Mouse (Mus musculus) midbrain, embryonic 16.5 days (tissue): Measurements from ENCODE around the gene Arfrp1. TPM values are rescaled to one million over a fixed set of nuclear protein-coding genes. Genes with fewer than 3 reads are reported as not detected.

ENCODE experiments used
- ATAC-seq: fragments of 200-750 bp; cut with Nextera tagmentation; 2 replicates; pipeline ENCODE4 v1.8.0; 2017; ENCODE audit warnings: moderate TSS enrichment
- H3K27ac ChIP-seq: fragments of 300-500 bp; sonication (generic); 2 replicates; pipeline ENCODE4 v1.5.1; 2014; ENCODE audit warnings: mild to moderate bottlenecking, low read length, mixed read lengths
- H3K27me3 ChIP-seq: fragments of 300-500 bp; sonication (generic); 2 replicates; pipeline ENCODE4 v1.6.1; 2014; ENCODE audit warnings: low read depth, low read length, mixed read lengths; ENCODE audit not compliant: control insufficient read depth, insufficient read depth
- H3K36me3 ChIP-seq: fragments of 300-500 bp; sonication (generic); 2 replicates; pipeline ENCODE4 v1.6.1; 2014; ENCODE audit warnings: mild to moderate bottlenecking, low read length, moderate library complexity, mixed read lengths; ENCODE audit not compliant: control insufficient read depth, insufficient read depth
- H3K4me1 ChIP-seq: fragments of 300-500 bp; sonication (generic); 2 replicates; pipeline ENCODE4 v1.6.1; 2014; ENCODE audit warnings: mild to moderate bottlenecking, low read length, mixed read lengths; ENCODE audit not compliant: control insufficient read depth, insufficient read depth
- H3K4me2 ChIP-seq: fragments of 300-500 bp; sonication (generic); 2 replicates; pipeline ENCODE4 v1.6.1; 2014; ENCODE audit warnings: mild to moderate bottlenecking, low read length, mixed read lengths
- H3K4me3 ChIP-seq: fragments of 300-500 bp; sonication (generic); 2 replicates; pipeline ENCODE4 v1.5.1; 2014; ENCODE audit warnings: low read depth, mild to moderate bottlenecking, low read length, moderate library complexity, mixed read lengths
- H3K9ac ChIP-seq: fragments of 300-500 bp; sonication (generic); 2 replicates; pipeline ENCODE4 v1.6.1; 2014; ENCODE audit warnings: low read depth, low read length, mixed read lengths
- H3K9me3 ChIP-seq: fragments of 300-500 bp; sonication (generic); replicated peaks from 2 replicates; pipeline ENCODE4 v1.6.1; 2014; ENCODE audit warnings: mild to moderate bottlenecking, low read length, mixed read lengths; ENCODE audit not compliant: control insufficient read depth, poor library complexity, severe bottlenecking
- WGBS: fragments of 180-500 bp; shearing (Covaris S2); extraction: QIAGEN DNeasy Blood & Tissue Kit; methylation state at CpG from one replicate; pipeline ENCODE4 v1.1.7; 2014; 5-methylcytosine and 5-hydroxymethylcytosine counted together
- polyA plus RNA-seq: library from polyadenylated mRNA; unstranded; fragments of >200 nt; fragmentation: Nextera tagmentation; extraction: Ambion mirVana; gene quantifications from 2 replicates; pipeline ENCODE4 v1.2.1, GENCODE M21; 2015

The Arfrp1 gene
- polyA plus RNA-seq = 84.7 and 93.0 TPM in 2 replicates

DNA sequence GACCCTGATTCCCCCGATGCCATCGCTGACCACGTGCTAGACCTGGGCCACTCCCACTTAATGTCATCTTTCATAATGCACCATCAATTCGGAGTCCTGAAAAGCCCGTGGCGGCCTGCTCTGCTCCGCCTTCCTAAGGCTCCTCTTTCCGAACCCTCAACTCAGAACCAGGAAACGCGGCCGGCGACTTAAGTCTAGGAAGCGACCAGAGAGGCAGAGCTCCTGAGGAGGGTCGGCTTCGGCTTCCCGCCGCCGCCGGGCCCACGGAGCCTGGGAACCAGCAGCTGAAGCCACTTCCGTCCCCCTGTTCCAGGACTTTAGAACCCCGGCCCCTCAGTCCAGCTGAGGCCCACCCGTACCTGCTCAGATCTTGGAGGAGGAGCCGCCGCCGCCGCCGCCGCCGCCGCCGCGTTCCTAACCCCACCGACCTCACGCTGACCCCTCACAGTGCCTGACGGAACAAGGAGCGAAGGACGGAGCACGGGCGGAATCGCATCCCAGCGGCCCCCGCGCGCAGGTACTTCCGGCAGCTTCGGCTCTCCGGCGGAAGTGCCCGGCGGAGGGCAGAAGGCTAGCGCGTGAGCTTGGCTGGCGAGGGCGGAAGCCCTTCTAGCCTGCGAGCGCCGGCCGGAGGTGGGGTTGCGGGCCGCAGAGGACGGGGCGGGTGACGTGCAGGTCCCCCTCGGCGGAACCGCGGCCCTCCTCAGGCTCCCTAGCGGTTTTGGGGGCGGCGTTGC is at the start of gene Arfrp1, which contains the start of gene Zgpat:
Gene Arfrp1, minus strand, starts transcription at position 545 of the 737 bp plus-strand sequence.
Gene Zgpat, plus strand, starts transcription at position 69 of the 737 bp plus-strand sequence.
- Histone ChIP-seq H3K36me3 (peaks cover 19% of the 10 kb centered on the region), H3K27ac (peak within 1 kb of the TSS; percentile 94), H3K4me3 (peak within 1 kb of the TSS; percentile 91), H3K27me3 (no peaks in the 10 kb centered on the region), H3K9me3 (no peaks in the 10 kb centered on the region), H3K4me1 (peaks cover 39% of the 10 kb centered on the region), H3K9ac (peak within 1 kb of the TSS; percentile 90), H3K4me2 (peak within 1 kb of the TSS; percentile 98)
- under 1% methylated on average over 61 of the region's 71 CpGs for WGBS
- ATAC-seq = peak; percentile 93

- no peaks in the 10 kb centered on the region for H3K36me3 ChIP-seq
- no peak overlapping the region for H3K4me3 ChIP-seq
- H3K4me1 ChIP-seq = no peaks in the 10 kb centered on the region
- no peaks in the 10 kb centered on the region for H3K27me3 ChIP-seq
- no peak overlapping the region for H3K27ac ChIP-seq
- H3K4me2 ChIP-seq = no peak overlapping the region
- no peaks in the 10 kb centered on the region for H3K9me3 ChIP-seq
- no peak overlapping the region for H3K9ac ChIP-seq
- no peak for ATAC-seq
- 64% methylated on average over 2 of the region's 2 CpGs for WGBS
Measured at GRCm38 (mm10) chr2:181413141-181413540, 47.9 kb upstream of the Arfrp1 start.

DNA sequence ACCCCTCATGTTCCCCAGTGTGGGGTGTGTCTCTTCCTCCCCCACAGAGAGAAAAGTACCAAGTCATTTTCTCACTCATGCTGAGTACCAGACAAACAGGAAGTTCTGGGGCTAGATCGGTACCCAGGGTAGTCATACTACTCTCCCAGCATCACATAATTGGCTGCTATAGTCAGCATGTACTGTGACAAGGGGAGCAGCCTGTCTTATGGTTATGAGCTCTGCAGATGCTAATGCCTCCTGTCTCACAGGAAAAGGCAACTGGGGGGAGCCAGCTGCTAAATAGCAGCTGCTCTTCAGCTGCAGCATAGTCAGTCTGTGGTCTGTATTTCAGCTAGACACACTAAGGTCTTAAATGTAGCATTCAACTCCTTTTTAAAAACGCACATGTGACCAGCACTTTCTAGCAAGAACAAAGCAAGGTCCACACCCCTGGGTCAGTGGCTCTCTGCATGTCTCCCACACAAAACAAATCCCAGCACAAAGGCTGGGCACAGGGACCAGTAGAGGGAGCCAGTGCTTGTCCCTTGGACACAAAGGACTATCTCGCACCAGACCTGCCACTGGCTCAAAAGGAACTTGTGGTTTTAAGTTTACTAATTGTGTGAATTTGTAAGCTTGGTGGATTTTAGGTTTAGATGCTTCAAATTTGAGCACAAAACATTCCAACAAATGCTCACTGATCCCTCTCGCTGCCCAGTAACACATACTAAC is 45.7 kb upstream of the Arfrp1 start:
- H3K27ac ChIP-seq = no peak overlapping the region

GRCm38 (mm10) chr2:181409643-181410042 is 44.4 kb upstream of the Arfrp1 start:
- no peaks in the 10 kb centered on the region for H3K36me3 ChIP-seq
- no peak overlapping the region for H3K27ac ChIP-seq
- no peaks in the 10 kb centered on the region for H3K27me3 ChIP-seq
- 89% methylated on average over 7 of the region's 7 CpGs for WGBS
- H3K9ac ChIP-seq = no peak overlapping the region
- no peaks in the 10 kb centered on the region for H3K9me3 ChIP-seq
- ATAC-seq = no peak
- no peak overlapping the region for H3K4me3 ChIP-seq
- H3K4me1 ChIP-seq = no peaks in the 10 kb centered on the region
- H3K4me2 ChIP-seq = no peak overlapping the region

More for the DNA sequence above, 45.7 kb upstream of the Arfrp1 start:
- peak; percentile 76; the same call in 1 of the 2 replicates for ATAC-seq
- Histone ChIP-seq H3K27me3 (no peaks in the 10 kb centered on the region), H3K9me3 (no peaks in the 10 kb centered on the region), H3K9ac (no peak overlapping the region), H3K4me1 (no peaks in the 10 kb centered on the region), H3K4me2 (no peak overlapping the region), H3K4me3 (no peak overlapping the region), H3K36me3 (no peaks in the 10 kb centered on the region)
- 31% methylated on average over 4 of the region's 4 CpGs for WGBS

DNA sequence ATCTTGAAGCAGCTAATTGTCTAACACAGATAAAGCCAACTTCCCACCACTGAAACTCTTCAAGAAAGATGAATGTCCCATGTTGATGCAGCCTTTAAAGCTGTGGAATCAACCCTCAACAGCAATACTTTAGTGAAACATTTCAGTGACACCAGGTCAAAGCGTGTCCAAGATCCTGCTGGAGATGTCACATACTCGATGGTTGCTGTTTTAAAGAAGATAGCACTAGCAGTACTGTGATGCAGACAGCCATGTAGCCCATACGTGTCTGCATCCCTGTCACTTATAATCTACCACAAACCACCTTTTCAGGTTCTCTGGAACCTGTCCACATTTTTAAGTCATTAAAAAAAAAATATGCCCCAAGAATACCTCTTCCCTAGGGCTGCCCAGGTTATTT is 38.5 kb upstream of the Arfrp1 start:
- Histone ChIP-seq H3K9me3 (no peaks in the 10 kb centered on the region), H3K27me3 (no peaks in the 10 kb centered on the region), H3K27ac (no peak overlapping the region), H3K36me3 (no peaks in the 10 kb centered on the region), H3K4me3 (no peak overlapping the region), H3K4me1 (no peaks in the 10 kb centered on the region), H3K9ac (no peak overlapping the region), H3K4me2 (no peak overlapping the region)
- ATAC-seq = no peak
- 91% methylated on average over 3 of the region's 3 CpGs for whole genome bisulfite sequencing

DNA sequence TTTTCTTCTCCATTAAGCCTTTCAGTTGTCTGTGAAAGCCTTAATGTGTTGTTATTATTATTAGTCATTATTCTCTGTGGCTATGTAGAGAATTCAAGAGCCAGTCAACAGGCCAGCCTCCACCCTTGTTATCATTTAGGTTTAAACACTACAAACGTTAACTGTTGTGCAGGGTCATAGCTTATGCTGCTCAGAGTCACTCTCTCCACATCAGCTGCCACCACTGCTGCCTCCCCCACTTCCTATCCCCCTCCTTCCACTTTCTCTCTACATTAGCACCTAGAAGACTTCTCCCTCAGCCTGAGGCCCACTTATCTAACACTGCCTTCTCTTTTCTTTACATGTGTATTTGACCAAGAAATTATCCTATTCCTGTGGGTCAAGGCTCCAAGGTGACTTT is 36.3 kb upstream of the Arfrp1 start:
- no peak overlapping the region for H3K4me2 ChIP-seq
- WGBS = 25% methylated on average over 1 of the region's 1 CpGs
- no peaks in the 10 kb centered on the region for H3K9me3 ChIP-seq
- no peaks in the 10 kb centered on the region for H3K4me1 ChIP-seq
- H3K27ac ChIP-seq = no peak overlapping the region
- H3K27me3 ChIP-seq = no peaks in the 10 kb centered on the region
- no peak overlapping the region for H3K9ac ChIP-seq
- ATAC-seq = no peak
- H3K36me3 ChIP-seq = no peaks in the 10 kb centered on the region
- H3K4me3 ChIP-seq = no peak overlapping the region

DNA sequence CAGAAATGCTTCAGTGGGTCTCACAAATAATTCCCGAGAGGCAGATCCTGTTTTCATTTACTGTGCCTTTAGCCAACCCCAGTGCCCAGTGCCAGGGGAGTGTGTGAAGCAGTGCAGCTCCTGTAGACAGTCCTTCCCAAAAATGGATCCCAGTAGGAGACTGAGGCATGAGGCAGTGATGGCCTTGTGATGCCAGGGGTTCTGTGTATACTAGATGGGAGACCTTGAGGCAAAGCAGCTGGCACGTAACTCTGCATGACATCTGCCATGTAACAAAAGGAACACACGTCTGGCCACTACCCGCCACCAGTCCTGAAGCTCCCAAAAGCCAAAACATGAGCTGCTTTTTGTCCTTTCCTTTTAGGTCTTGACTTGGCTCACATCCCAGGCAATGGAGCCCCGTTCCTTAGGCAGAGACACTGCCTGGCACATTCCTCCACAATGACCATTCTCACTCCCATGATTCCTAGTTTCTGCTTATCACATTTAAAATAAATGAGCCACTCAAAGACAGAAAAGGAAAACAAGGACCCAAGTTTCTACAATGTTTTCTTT is 32.1 kb upstream of the Arfrp1 start:
- WGBS = 61% methylated on average over 5 of the region's 5 CpGs
- H3K27ac ChIP-seq = no peak overlapping the region

DNA sequence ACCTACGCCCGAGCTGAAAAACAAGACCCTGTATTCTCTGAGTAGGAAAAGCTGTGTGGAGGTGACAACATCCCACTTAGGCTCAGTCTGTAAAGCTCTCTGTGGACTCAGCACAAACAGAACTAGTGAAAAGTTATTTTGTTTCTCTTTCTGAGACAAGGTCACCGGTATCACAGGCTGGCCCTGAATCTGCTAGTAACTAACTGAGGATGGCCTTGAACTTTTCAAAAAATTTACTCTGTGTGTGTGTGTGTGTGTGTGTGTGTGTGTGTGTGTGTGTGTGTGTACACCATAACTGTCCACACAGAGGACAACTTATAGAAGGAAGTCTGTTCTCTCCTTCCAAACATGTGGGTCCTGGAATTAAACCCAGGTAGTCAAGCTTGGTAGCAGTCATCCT is 28.9 kb upstream of the Arfrp1 start:
- WGBS = 94% methylated on average over 3 of the region's 3 CpGs
- H3K4me3 ChIP-seq = no peak overlapping the region
- peaks cover 8% of the 10 kb centered on the region; the same call in 1 of the 2 replicates for H3K36me3 ChIP-seq
- no peak for ATAC-seq
- no peak overlapping the region for H3K4me2 ChIP-seq
- H3K4me1 ChIP-seq = no peaks in the 10 kb centered on the region
- H3K9me3 ChIP-seq = no peaks in the 10 kb centered on the region
- no peak overlapping the region for H3K27ac ChIP-seq
- no peaks in the 10 kb centered on the region for H3K27me3 ChIP-seq
- no peak overlapping the region for H3K9ac ChIP-seq

More for the DNA sequence above, 32.1 kb upstream of the Arfrp1 start:
- Histone ChIP-seq H3K4me1 (no peaks in the 10 kb centered on the region), H3K36me3 (no peaks in the 10 kb centered on the region), H3K27me3 (no peaks in the 10 kb centered on the region), H3K4me2 (no peak overlapping the region), H3K9me3 (no peaks in the 10 kb centered on the region), H3K9ac (no peak overlapping the region), H3K4me3 (no peak overlapping the region)
- ATAC-seq = no peak
